Mouse (Mus musculus): Measurements from ENCODE around the gene Sptb. TPM values are rescaled to one million over a fixed set of nuclear protein-coding genes. Genes with fewer than 3 reads are reported as not detected.

Sptb gene
- total RNA-seq, 2 experiments from 2014 or later: 58.2 to 60.5 TPM

DNA sequence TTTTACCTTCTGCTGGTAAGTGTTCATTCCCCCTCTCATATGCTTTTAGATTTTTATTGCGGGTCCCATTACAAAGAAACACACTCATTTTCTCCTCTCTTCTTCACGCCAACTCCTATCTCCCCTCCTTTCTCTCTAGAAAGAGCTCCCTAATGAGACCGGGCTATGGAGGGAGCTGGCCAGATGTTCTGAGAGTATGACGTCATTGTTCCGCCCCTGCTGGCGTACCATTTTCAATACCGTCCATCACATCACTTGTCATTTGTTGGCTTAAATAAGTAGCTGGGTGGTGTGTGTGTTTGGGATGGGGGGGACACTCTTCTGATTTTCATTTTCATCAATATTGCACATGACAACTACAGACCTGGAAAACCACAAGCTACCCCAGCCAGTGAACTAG is 33.3 kb downstream of the Sptb start:
- no peak for DNase-seq (ENCODE audit: low spot score in 2 of 2)
- intact Hi-C loops (cut with DNase I): no loop called here

DNA sequence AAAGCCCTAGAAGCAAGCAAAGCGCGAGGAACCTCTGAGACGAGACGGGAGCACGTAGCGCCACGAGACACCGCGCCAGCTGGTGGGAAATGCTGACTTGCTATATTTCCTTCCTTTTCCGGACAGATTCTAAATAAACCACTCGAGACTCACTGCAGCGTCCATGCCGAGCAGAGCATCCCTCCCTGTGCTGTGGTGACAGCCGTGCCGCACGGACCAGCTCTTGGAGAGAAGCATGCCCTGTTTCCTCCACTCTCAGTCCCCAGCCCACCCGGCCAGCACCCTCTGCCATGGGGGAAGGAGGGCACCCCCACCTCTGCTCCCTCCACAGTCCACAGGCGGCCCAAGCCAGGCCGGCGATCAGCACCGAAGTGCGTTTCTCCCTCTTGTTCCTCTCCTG is 33.9 kb downstream of the Sptb start:
- intact Hi-C loops (cut with DNase I): no loop called here
- peak; percentile 35 to 46 for DNase-seq (ENCODE audit: low spot score in 2 of 2)

GRCm38 (mm10) chr12:76675364-76675763 is 35.0 kb downstream of the Sptb start:
- no peak for DNase-seq (ENCODE audit: low spot score in 2 of 2)
- intact Hi-C loops (cut with DNase I): no loop called here

- DNase-seq (ENCODE audit: low spot score in 2 of 2): no peak
- intact Hi-C loops (cut with DNase I): loop anchor here (5.0 kb wide), 1 partner anchor 38 kb away; the partner anchor contains the start of gene Sptb
These were observed 36.5 kb downstream of the Sptb start for GRCm38 (mm10) chr12:76673794-76674222.

GRCm38 (mm10) chr12:76672008-76672407 is 38.3 kb downstream of the Sptb start:
- no peak for DNase-seq (ENCODE audit: low spot score in 2 of 2)
- intact Hi-C loops (cut with DNase I): loop anchor here (5.0 kb wide), 1 partner anchor 40 kb away; the partner anchor contains the start of gene Sptb

GRCm38 (mm10) chr12:76670533-76671086 is 39.7 kb downstream of the Sptb start:
- intact Hi-C loops (cut with DNase I): loop anchor here (5.0 kb wide), 1 partner anchor 42 kb away; the partner anchor contains the start of gene Sptb
- peak; percentile 24 to 52 for DNase-seq (ENCODE audit: low spot score in 2 of 2)

GRCm38 (mm10) chr12:76669956-76670530 is 40.3 kb downstream of the Sptb start:
- no peak for DNase-seq (ENCODE audit: low spot score in 2 of 2)
- intact Hi-C loops (cut with DNase I): loop anchor here (5.0 kb wide), 1 partner anchor 42 kb away; the partner anchor contains the start of gene Sptb

DNA sequence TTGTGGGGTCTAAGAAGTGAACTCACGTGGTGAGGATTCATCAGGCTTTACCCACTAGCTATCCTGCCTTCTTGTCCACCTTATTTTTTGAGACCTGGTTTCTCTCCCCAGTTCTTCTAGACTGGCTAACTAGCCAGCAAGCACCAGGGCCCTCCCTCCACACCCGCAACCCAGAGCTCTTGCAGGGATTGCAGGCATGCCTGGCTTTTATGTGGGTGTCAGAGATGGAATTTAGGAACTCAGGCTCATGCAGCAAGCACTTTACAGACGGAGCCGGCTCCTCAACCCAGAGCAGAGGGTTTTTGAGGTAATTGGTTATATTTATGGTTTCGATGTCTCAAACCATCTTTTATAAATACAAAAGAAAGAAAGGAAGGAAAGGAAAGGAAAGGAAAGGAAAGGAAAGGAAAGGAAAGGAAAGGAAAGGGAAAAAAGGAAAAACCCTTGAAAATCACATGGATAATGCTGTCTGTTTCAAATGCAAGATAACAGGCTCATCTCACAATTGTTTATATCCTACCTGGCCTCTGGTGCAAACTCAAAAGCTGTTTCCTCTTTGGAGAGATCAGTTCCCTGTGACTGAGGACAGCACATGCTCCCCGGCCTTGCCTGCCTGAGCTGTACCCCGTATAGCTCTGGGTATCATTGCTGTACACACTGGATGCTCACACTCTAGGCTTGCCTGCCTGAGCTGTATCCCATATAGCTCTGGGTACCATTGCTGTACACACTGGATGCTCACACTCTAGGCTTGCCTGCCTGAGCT is 41.5 kb downstream of the Sptb start:
- intact Hi-C loops (cut with DNase I): no loop called here
- DNase-seq (ENCODE audit: low spot score in 2 of 2): no peak

GRCm38 (mm10) chr12:76651788-76652345 is 58.5 kb downstream of the Sptb start:
- intact Hi-C loops (cut with DNase I): loop anchor here (5.0 kb wide), 1 partner anchor 70 kb away; no protein-coding TSS in a partner anchor
- DNase-seq (ENCODE audit: low spot score in 2 of 2): no peak

GRCm38 (mm10) chr12:76649708-76650687 is 60.3 kb downstream of the Sptb start:
- intact Hi-C loops (cut with DNase I): loop anchor here (5.0 kb wide), 2 partner anchors 62 to 72 kb away; partner anchors contain the start of gene Sptb
- DNase-seq (ENCODE audit: low spot score in 2 of 2): peak; percentile 57 to 73

GRCm38 (mm10) chr12:76645222-76646110 is 64.9 kb downstream of the Sptb start:
- intact Hi-C loops (cut with DNase I): loop anchor here (5.0 kb wide), 1 partner anchor 67 kb away; the partner anchor contains the start of gene Sptb

GRCm38 (mm10) chr12:76643679-76644078 is 66.7 kb downstream of the Sptb start:
- no peak for DNase-seq (ENCODE audit: low spot score in 2 of 2)
- intact Hi-C loops (cut with DNase I): no loop called here

More at GRCm38 (mm10) chr12:76645222-76646110, 64.9 kb downstream of the Sptb start:
- no peak for DNase-seq (ENCODE audit: low spot score in 2 of 2)

GRCm38 (mm10) chr12:76642616-76643015 is 67.7 kb downstream of the Sptb start:
- intact Hi-C loops (cut with DNase I): no loop called here
- DNase-seq (ENCODE audit: low spot score in 2 of 2): no peak

GRCm38 (mm10) chr12:76640620-76641019 is 69.7 kb downstream of the Sptb start:
- no peak for DNase-seq (ENCODE audit: low spot score in 2 of 2)
- intact Hi-C loops (cut with DNase I): no loop called here

GRCm38 (mm10) chr12:76634899-76635693 is 75.3 kb downstream of the Sptb start:
- intact Hi-C loops (cut with DNase I): no loop called here

GRCm38 (mm10) chr12:76623374-76623773 is 87.0 kb downstream of the Sptb start:
- intact Hi-C loops (cut with DNase I): no loop called here
- no peak for DNase-seq (ENCODE audit: low spot score in 2 of 2)

More at GRCm38 (mm10) chr12:76634899-76635693, 75.3 kb downstream of the Sptb start:
- DNase-seq (ENCODE audit: low spot score in 2 of 2): peak in 1 of 2 experiments; percentile 39

DNA sequence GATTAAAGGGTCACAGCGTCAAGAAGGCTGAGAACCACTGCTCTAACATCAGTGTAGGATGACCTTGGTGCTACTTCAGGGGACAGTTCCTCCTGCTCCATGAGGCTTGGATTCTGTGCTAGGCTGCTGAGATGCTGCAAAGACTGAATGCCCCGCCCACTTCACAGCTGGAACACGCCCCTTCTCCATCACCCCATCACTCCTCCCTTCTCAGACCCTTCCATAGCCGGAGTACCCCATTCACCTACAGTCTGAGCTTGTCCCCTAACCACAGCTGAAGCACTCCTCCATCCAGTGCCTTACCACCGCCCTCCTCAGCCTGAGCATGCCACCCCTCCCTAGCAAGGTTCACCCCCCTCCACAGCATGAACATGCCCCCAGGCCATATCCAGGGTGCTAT is 90.5 kb downstream of the Sptb start:
- DNase-seq (ENCODE audit: low spot score in 2 of 2): no peak
- intact Hi-C loops (cut with DNase I): no loop called here
